Mouse (Mus musculus): ENCODE measurements around the gene Krtap10-10. TPM values are rescaled to one million over a fixed set of nuclear protein-coding genes. Genes with fewer than 3 reads are reported as not detected.
A peak's percentile ranks its signal among the peaks of the same experiment; 100 is the strongest.

The Krtap10-10 gene
- polyA plus RNA-seq, 1 experiment from 2014 or later, result not detected

GRCm38 (mm10) chr10:77864067-77864761 lies 28.5 kb downstream of the Krtap10-10 start:
- Histone ChIP-seq H3K4me3 (ENCODE audit: low read length) (peak overlapping the region; percentile 32), H3K36me3 (ENCODE audit: insufficient read depth, low read length) (no peaks in the 10 kb centered on the region), H3K4me2 (replicated peaks; ENCODE audit: low read depth, low read length) (peak overlapping the region; percentile 40), H3K9me3 (ENCODE audit: low read length) (no peaks in the 10 kb centered on the region), H3K27ac (ENCODE audit: low read length) (no peak overlapping the region), H3K9ac (replicated peaks; ENCODE audit: low read length) (no peak overlapping the region), H3K27me3 (ENCODE audit: insufficient read depth, low read length) (no peaks in the 10 kb centered on the region), H3K4me1 (ENCODE audit: insufficient read depth, low read length) (no peaks in the 10 kb centered on the region)
- WGBS, result 29% methylated on average over 14 of the region's 14 CpGs
- peak; percentile 95 for ATAC-seq (ENCODE audit: low FRiP score, low TSS enrichment)

GRCm38 (mm10) chr10:77864762-77865143 lies 29.0 kb downstream of the Krtap10-10 start:
- Histone ChIP-seq H3K9ac (replicated peaks; ENCODE audit: low read length) (no peak overlapping the region), H3K36me3 (ENCODE audit: insufficient read depth, low read length) (no peaks in the 10 kb centered on the region), H3K4me3 (ENCODE audit: low read length) (peak overlapping the region; percentile 32), H3K27ac (ENCODE audit: low read length) (no peak overlapping the region), H3K9me3 (ENCODE audit: low read length) (no peaks in the 10 kb centered on the region), H3K4me1 (ENCODE audit: insufficient read depth, low read length) (no peaks in the 10 kb centered on the region), H3K4me2 (replicated peaks; ENCODE audit: low read depth, low read length) (peak overlapping the region; percentile 40), H3K27me3 (ENCODE audit: insufficient read depth, low read length) (no peaks in the 10 kb centered on the region)
- WGBS, result 31% methylated on average over 11 of the region's 11 CpGs
- ATAC-seq (ENCODE audit: low FRiP score, low TSS enrichment), result peak; percentile 5; the same call in 1 of the 2 replicates

GRCm38 (mm10) chr10:77867546-77867945 lies 31.8 kb downstream of the Krtap10-10 start:
- no peaks in the 10 kb centered on the region for H3K36me3 ChIP-seq (ENCODE audit: insufficient read depth, low read length)
- no peaks in the 10 kb centered on the region for H3K27me3 ChIP-seq (ENCODE audit: insufficient read depth, low read length)
- WGBS, result 5% methylated on average over 1 of the region's 1 CpGs
- H3K9me3 ChIP-seq (ENCODE audit: low read length), result no peaks in the 10 kb centered on the region
- no peak overlapping the region for H3K27ac ChIP-seq (ENCODE audit: low read length)
- H3K9ac ChIP-seq (replicated peaks; ENCODE audit: low read length), result no peak overlapping the region
- no peaks in the 10 kb centered on the region for H3K4me1 ChIP-seq (ENCODE audit: insufficient read depth, low read length)
- H3K4me3 ChIP-seq (ENCODE audit: low read length), result no peak overlapping the region
- ATAC-seq (ENCODE audit: low FRiP score, low TSS enrichment), result no peak
- H3K4me2 ChIP-seq (replicated peaks; ENCODE audit: low read depth, low read length), result no peak overlapping the region

- WGBS, result 86% methylated on average over 7 of the region's 7 CpGs
- ATAC-seq (ENCODE audit: low FRiP score, low TSS enrichment), result no peak
- Histone ChIP-seq H3K9ac (replicated peaks; ENCODE audit: low read length) (no peak overlapping the region), H3K9me3 (ENCODE audit: low read length) (no peaks in the 10 kb centered on the region), H3K4me2 (replicated peaks; ENCODE audit: low read depth, low read length) (no peak overlapping the region), H3K4me3 (ENCODE audit: low read length) (no peak overlapping the region), H3K36me3 (ENCODE audit: insufficient read depth, low read length) (no peaks in the 10 kb centered on the region), H3K27me3 (ENCODE audit: insufficient read depth, low read length) (no peaks in the 10 kb centered on the region), H3K27ac (ENCODE audit: low read length) (no peak overlapping the region), H3K4me1 (ENCODE audit: insufficient read depth, low read length) (no peaks in the 10 kb centered on the region)
Observed at GRCm38 (mm10) chr10:77869651-77870050, 33.9 kb downstream of the Krtap10-10 start.

- Histone ChIP-seq H3K4me2 (replicated peaks; ENCODE audit: low read depth, low read length) (no peak overlapping the region), H3K27ac (ENCODE audit: low read length) (no peak overlapping the region), H3K4me3 (ENCODE audit: low read length) (no peak overlapping the region), H3K36me3 (ENCODE audit: insufficient read depth, low read length) (no peaks in the 10 kb centered on the region), H3K4me1 (ENCODE audit: insufficient read depth, low read length) (no peaks in the 10 kb centered on the region), H3K27me3 (ENCODE audit: insufficient read depth, low read length) (no peaks in the 10 kb centered on the region), H3K9me3 (ENCODE audit: low read length) (no peaks in the 10 kb centered on the region), H3K9ac (replicated peaks; ENCODE audit: low read length) (no peak overlapping the region)
- WGBS, result 70% methylated on average over 6 of the region's 6 CpGs
- no peak for ATAC-seq (ENCODE audit: low FRiP score, low TSS enrichment)
Observed at GRCm38 (mm10) chr10:77878985-77879384, 43.2 kb downstream of the Krtap10-10 start.

- no peak for ATAC-seq (ENCODE audit: low FRiP score, low TSS enrichment)
- Histone ChIP-seq H3K9me3 (ENCODE audit: low read length) (no peaks in the 10 kb centered on the region), H3K9ac (replicated peaks; ENCODE audit: low read length) (no peak overlapping the region), H3K27me3 (ENCODE audit: insufficient read depth, low read length) (no peaks in the 10 kb centered on the region), H3K4me3 (ENCODE audit: low read length) (no peak overlapping the region), H3K4me2 (replicated peaks; ENCODE audit: low read depth, low read length) (no peak overlapping the region), H3K27ac (ENCODE audit: low read length) (no peak overlapping the region), H3K36me3 (ENCODE audit: insufficient read depth, low read length) (no peaks in the 10 kb centered on the region), H3K4me1 (ENCODE audit: insufficient read depth, low read length) (no peaks in the 10 kb centered on the region)
- 68% methylated on average over 3 of the region's 3 CpGs for WGBS
Observed at GRCm38 (mm10) chr10:77880305-77880704, 44.6 kb downstream of the Krtap10-10 start.

DNA sequence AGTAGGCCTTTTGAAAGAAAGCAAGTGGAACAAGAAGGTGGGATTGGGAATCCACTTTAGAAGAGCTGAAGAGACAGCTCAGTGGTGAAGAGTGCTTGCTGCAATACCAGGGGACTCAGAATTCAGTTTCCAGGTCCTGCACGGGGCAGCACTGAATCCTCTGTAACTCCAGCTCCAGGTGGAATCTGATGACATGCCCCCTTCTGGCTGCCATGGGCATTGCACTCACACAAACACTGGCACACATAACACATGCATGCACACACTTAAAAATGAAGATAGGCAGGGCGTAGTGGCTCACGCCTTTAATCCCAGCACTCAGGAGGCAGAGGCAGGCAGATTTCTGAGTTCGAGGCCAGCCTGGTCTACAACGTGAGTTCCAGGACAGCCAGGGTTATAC lies 46.8 kb downstream of the Krtap10-10 start:
- 84% methylated on average over 5 of the region's 5 CpGs for WGBS
- Histone ChIP-seq H3K4me3 (ENCODE audit: low read length) (no peak overlapping the region), H3K4me1 (ENCODE audit: insufficient read depth, low read length) (no peaks in the 10 kb centered on the region), H3K9me3 (ENCODE audit: low read length) (no peaks in the 10 kb centered on the region), H3K9ac (replicated peaks; ENCODE audit: low read length) (no peak overlapping the region), H3K4me2 (replicated peaks; ENCODE audit: low read depth, low read length) (no peak overlapping the region), H3K36me3 (ENCODE audit: insufficient read depth, low read length) (no peaks in the 10 kb centered on the region), H3K27me3 (ENCODE audit: insufficient read depth, low read length) (no peaks in the 10 kb centered on the region), H3K27ac (ENCODE audit: low read length) (no peak overlapping the region)
- ATAC-seq (ENCODE audit: low FRiP score, low TSS enrichment), result no peak

DNA sequence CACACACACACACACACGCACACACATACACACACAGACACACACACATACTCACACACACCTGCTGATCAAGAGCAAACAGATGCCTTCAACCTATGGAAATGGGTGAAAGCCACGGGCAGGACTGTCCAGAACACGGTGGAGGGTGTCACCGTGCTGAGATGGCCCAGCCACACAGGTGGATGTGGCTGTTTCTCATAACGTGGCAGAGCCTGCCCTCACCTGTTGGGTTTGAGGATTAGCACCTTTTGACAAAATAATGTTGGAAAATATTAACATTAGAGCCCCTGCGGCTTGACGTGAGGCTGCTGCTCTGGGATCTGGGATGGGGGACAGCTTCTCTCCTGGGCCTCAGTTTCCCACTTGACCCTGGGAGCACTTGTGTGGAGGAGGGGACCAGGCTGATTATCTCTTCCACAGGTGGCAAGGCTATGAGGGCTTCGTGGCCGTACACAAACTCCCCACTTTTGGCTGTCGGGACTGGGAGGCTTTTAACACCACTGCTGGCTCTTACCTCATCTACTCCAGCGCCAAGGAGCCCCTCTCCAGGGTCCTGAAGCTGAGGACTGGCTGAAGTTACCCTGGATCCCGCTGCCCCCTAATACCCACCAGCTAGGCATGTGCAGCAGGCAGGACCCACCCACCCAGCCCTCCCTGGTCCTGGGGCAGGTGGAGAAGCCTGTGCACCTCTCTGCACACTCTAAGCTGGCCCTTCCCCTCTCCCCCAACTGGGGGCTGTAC lies 50.4 kb downstream of the Krtap10-10 start:
- ATAC-seq (ENCODE audit: low FRiP score, low TSS enrichment), result no peak
- Histone ChIP-seq H3K9ac (replicated peaks; ENCODE audit: low read length) (no peak overlapping the region), H3K9me3 (ENCODE audit: low read length) (0 out of 2 replicates have a peak, but pooled peaks cover 3% of the 10 kb centered on the region), H3K36me3 (ENCODE audit: insufficient read depth, low read length) (no peaks in the 10 kb centered on the region), H3K4me3 (ENCODE audit: low read length) (no peak overlapping the region), H3K4me2 (replicated peaks; ENCODE audit: low read depth, low read length) (no peak overlapping the region), H3K27ac (ENCODE audit: low read length) (no peak overlapping the region), H3K4me1 (ENCODE audit: insufficient read depth, low read length) (no peaks in the 10 kb centered on the region), H3K27me3 (ENCODE audit: insufficient read depth, low read length) (no peaks in the 10 kb centered on the region)
- 49% methylated on average over 12 of the region's 12 CpGs for WGBS
